Mouse (Mus musculus): Measurements from ENCODE around the gene Cdkn1a. TPM values are rescaled to one million over a fixed set of nuclear protein-coding genes. Genes with fewer than 3 reads are reported as not detected.

The Cdkn1a gene
- polyA plus RNA-seq, 1 experiment from 2014 or later = 56.9 TPM

GRCm38 (mm10) chr17:29076235-29076634 lies 14.5 kb upstream of the Cdkn1a start:
- Histone ChIP-seq H3K4me2 (no peak overlapping the region), H3K9ac (no peak overlapping the region), H3K4me3 (no peak overlapping the region), H3K27me3 (peaks cover 25% of the 10 kb centered on the region), H3K36me3 (no peaks in the 10 kb centered on the region), H3K9me3 (no peaks in the 10 kb centered on the region), H3K27ac (no peak overlapping the region), H3K4me1 (replicated peaks) (peaks cover 35% of the 10 kb centered on the region)
- whole genome bisulfite sequencing = 88% methylated on average over 8 of the region's 8 CpGs
- ATAC-seq (ENCODE audit: low FRiP score) = no peak

- Histone ChIP-seq H3K4me3 (peak overlapping the region; percentile 13; the same call in 1 of the 2 replicates), H3K9me3 (no peaks in the 10 kb centered on the region), H3K4me2 (peak overlapping the region; percentile 44), H3K36me3 (no peaks in the 10 kb centered on the region), H3K9ac (peak overlapping the region; percentile 20; the same call in 1 of the 2 replicates), H3K27me3 (peaks cover 39% of the 10 kb centered on the region), H3K27ac (no peak overlapping the region), H3K4me1 (replicated peaks) (peaks cover 32% of the 10 kb centered on the region)
- WGBS = 20% methylated on average over 14 of the region's 14 CpGs
- ATAC-seq (ENCODE audit: low FRiP score) = no peak
Observed at GRCm38 (mm10) chr17:29077786-29078509, 12.8 kb upstream of the Cdkn1a start.

DNA sequence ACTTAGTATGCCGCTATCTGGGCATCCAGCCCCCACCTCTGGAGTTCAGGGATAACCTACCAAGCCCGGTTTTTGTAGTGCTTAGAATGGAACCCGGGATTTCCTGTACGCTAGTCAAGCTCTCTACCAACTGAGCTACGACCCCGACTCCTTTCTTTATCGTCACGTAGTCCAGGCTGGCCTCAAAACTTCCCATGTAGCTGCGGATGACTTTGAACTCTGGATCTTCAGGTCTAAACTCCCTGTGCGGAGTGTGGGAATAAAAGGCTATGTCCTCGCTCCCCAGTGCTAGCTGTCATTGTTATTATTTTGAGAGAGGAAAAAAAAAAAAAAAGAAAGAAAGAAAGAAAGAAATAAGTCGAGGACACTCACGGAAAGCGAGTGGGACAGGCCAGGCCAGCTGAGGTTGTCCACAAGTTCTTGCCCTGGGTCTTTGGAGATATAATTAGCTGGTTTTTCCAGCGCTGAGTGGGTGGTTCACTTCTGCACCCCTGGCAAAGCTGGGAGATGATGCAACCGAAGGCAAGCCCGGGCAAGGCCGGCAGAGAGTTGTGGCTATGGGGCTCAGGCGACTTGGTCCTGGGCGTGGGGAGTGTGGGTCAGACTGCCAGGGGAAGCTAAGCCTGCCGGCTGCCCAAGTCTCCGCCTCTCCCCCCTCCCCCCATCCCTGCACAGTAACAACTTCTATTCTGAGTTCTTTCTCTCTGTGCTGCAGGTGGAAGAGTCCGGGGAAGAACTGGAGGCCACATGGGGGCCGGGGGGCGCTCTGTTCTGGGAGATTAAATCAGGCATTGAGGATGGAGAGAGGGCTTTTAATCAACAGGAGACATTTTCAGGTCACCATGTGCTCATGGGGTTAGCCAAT lies 12.0 kb upstream of the Cdkn1a start:
- peak overlapping the region; percentile 44 for H3K4me2 ChIP-seq
- no peaks in the 10 kb centered on the region for H3K36me3 ChIP-seq
- peak overlapping the region; percentile 20; the same call in 1 of the 2 replicates for H3K9ac ChIP-seq
- ATAC-seq (ENCODE audit: low FRiP score) = no peak
- WGBS = 6% methylated on average over 25 of the region's 25 CpGs
- peak overlapping the region; percentile 13; the same call in 1 of the 2 replicates for H3K4me3 ChIP-seq
- peaks cover 39% of the 10 kb centered on the region for H3K27me3 ChIP-seq
- H3K27ac ChIP-seq = 0 out of 2 replicates have a peak overlapping the region, but pooled peaks have one; percentile 3
- no peaks in the 10 kb centered on the region for H3K9me3 ChIP-seq
- H3K4me1 ChIP-seq (replicated peaks) = peaks cover 25% of the 10 kb centered on the region

- Histone ChIP-seq H3K4me3 (no peak overlapping the region), H3K9me3 (no peaks in the 10 kb centered on the region), H3K4me1 (replicated peaks) (peaks cover 25% of the 10 kb centered on the region), H3K36me3 (no peaks in the 10 kb centered on the region), H3K27ac (no peak overlapping the region), H3K4me2 (peak overlapping the region; percentile 44), H3K9ac (peak overlapping the region; percentile 26; the same call in 1 of the 2 replicates), H3K27me3 (peaks cover 39% of the 10 kb centered on the region)
- no peak for ATAC-seq (ENCODE audit: low FRiP score)
- WGBS = 3% methylated on average over 22 of the region's 23 CpGs
Observed at GRCm38 (mm10) chr17:29080758-29081617, 9.8 kb upstream of the Cdkn1a start.

DNA sequence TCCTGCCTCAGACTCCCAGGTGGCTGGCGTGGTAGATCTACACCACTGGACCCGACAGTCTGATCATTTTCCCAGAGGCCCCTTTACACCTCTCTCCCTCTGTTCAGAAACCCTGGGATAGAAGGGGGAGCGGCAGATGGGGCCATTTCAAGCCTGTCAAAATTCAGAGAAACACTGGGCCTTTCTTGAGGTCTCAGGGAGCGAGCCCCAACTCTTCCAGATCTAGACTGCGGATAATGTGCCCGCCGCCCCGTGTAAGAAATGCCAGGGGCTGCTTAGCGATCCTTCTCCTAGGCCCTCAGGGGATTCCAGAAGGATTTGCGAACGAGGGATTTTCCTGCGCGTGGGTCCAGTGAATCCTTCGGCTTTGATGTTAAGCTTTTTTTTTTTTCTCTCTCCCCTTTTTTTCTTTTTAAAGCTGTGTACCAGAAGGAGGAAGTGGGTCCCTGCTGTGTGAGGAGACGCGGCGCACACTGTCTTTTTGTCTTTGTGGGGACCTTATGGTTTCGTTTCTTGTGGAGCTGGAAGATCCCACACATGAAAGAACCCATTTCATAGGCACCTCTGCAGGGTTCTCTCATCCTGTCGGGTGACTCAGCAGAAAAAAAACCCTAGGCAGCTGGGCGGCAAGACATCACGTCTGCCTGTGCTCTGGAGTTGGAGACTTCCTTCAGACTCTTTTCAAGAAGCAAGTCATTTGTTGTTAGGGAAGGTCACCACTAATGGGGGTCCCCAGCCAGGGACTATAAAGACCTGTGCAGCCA lies 9.0 kb upstream of the Cdkn1a start:
- Histone ChIP-seq H3K9me3 (no peaks in the 10 kb centered on the region), H3K4me2 (peak overlapping the region; percentile 44), H3K27me3 (peaks cover 39% of the 10 kb centered on the region), H3K27ac (no peak overlapping the region), H3K4me1 (replicated peaks) (peaks cover 25% of the 10 kb centered on the region), H3K36me3 (no peaks in the 10 kb centered on the region), H3K9ac (peak overlapping the region; percentile 26; the same call in 1 of the 2 replicates), H3K4me3 (no peak overlapping the region)
- no peak for ATAC-seq (ENCODE audit: low FRiP score)
- WGBS = 3% methylated on average over 21 of the region's 21 CpGs

DNA sequence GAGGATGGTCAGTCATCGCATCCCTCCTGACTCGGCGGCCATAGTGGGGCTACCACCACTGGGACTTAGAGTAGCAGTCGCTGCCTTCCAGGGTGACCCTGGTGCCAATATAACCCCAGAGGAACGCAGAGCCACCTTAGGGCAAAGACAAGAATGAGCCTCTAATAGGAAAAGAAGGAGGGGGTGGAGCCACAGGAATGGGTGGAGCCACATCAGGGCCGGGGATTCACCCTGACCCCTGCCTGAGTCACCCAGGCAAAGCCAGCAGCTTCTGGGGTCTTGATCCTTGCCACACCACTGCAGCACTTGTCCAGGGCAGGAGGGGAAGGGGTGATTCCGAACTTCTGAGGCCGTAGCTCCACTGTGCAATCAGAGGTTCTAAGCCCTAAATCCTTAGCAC lies 7.2 kb upstream of the Cdkn1a start:
- Histone ChIP-seq H3K4me3 (no peak overlapping the region), H3K9ac (no peak overlapping the region), H3K4me2 (no peak overlapping the region), H3K4me1 (replicated peaks) (peaks cover 18% of the 10 kb centered on the region), H3K27ac (no peak overlapping the region), H3K27me3 (peaks cover 39% of the 10 kb centered on the region), H3K9me3 (no peaks in the 10 kb centered on the region), H3K36me3 (no peaks in the 10 kb centered on the region)
- ATAC-seq (ENCODE audit: low FRiP score) = no peak
- 93% methylated on average over 8 of the region's 8 CpGs for WGBS

DNA sequence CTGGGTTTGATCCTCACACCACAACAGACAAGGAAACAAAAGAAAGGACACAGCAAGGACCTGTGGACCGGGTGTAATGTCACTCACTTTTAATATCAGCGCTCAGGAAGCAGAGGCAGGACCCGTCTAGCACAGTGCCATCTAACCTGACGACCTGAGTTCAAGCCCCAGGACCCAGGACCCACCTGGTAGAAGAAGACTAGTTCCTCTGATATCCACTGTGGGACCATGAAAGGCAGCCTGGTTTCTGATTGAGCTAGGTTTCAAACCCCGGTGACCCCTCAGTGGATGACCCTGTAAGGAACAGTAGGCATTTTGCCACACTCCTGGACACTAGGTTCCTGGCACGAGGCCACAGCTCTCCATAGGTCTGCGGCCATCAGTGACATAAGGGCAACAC lies 6.1 kb upstream of the Cdkn1a start:
- 91% methylated on average over 7 of the region's 7 CpGs for WGBS
- no peak overlapping the region for H3K4me3 ChIP-seq
- no peak for ATAC-seq (ENCODE audit: low FRiP score)
- H3K27me3 ChIP-seq = peaks cover 28% of the 10 kb centered on the region
- no peak overlapping the region for H3K4me2 ChIP-seq
- no peak overlapping the region for H3K9ac ChIP-seq
- H3K36me3 ChIP-seq = no peaks in the 10 kb centered on the region
- H3K9me3 ChIP-seq = no peaks in the 10 kb centered on the region
- H3K27ac ChIP-seq = no peak overlapping the region
- peaks cover 14% of the 10 kb centered on the region for H3K4me1 ChIP-seq (replicated peaks)

DNA sequence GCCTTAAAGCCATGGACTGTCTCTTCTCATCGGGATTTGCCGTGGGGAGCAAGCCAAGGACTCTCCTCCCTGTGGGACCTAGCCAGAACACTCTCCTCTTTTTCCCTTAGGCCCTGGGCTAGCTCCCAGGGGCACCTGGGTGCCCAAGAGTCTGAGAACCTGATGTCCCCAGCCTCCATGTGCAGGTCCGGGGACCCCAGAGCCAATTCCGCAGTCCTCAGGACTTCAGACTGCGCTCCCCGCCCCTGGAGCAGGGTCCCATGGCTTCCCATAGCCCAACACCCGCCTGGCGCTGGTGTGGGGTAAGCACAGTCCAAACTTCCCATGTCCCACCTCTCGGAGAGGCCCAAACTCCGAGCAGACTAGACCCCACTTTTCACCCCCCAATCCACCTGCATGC lies 5.5 kb upstream of the Cdkn1a start:
- peaks cover 14% of the 10 kb centered on the region for H3K4me1 ChIP-seq (replicated peaks)
- no peaks in the 10 kb centered on the region for H3K36me3 ChIP-seq
- peaks cover 24% of the 10 kb centered on the region for H3K27me3 ChIP-seq
- H3K27ac ChIP-seq = no peak overlapping the region
- WGBS = 83% methylated on average over 10 of the region's 10 CpGs
- H3K9ac ChIP-seq = no peak overlapping the region
- no peak for ATAC-seq (ENCODE audit: low FRiP score)
- H3K4me3 ChIP-seq = no peak overlapping the region
- H3K4me2 ChIP-seq = no peak overlapping the region
- no peaks in the 10 kb centered on the region for H3K9me3 ChIP-seq

- no peak overlapping the region for H3K4me3 ChIP-seq
- no peaks in the 10 kb centered on the region for H3K9me3 ChIP-seq
- ATAC-seq (ENCODE audit: low FRiP score) = no peak
- 65% methylated on average over 4 of the region's 4 CpGs for WGBS
- no peaks in the 10 kb centered on the region for H3K36me3 ChIP-seq
- peaks cover 17% of the 10 kb centered on the region for H3K27me3 ChIP-seq
- H3K27ac ChIP-seq = no peak overlapping the region
- no peak overlapping the region for H3K9ac ChIP-seq
- H3K4me2 ChIP-seq = no peak overlapping the region
- H3K4me1 ChIP-seq (replicated peaks) = peaks cover 1% of the 10 kb centered on the region
Observed at GRCm38 (mm10) chr17:29086916-29087315, 3.9 kb upstream of the Cdkn1a start.

DNA sequence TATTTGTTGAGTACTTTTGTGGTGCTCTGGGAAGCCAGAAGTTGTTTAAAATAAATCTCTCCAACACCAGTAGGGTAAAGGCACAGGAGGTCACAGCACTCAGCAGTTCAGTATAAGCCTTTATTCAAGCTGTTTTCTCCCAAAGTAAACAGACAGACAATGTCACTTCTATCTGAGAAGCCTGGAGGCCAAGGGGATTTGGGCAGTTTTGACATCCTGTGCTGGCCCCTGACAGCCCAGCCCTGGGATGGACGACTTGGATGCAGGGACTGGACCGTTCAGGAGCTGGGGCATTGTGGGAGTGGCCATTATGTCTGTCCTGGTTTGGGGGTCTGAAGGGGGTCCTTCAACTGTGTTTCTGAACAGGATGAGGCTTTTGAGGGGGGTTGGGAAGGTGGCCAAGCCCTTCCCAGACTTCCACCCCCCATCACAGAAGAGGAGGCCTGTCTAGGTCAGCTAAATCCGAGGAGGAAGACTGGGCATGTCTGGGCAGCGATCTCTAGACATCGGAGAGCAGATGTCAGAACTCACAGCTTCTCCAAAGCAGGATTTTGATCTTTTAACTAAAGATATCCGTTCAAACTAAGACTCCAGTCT lies 670 bp downstream of the Cdkn1a start:
- Histone ChIP-seq H3K27ac (no peak overlapping the region), H3K9ac (no peak overlapping the region), H3K27me3 (peaks cover 37% of the 10 kb centered on the region), H3K36me3 (no peaks in the 10 kb centered on the region), H3K4me2 (no peak overlapping the region), H3K9me3 (no peaks in the 10 kb centered on the region), H3K4me3 (no peak overlapping the region), H3K4me1 (replicated peaks) (peaks cover 25% of the 10 kb centered on the region)
- no peak for ATAC-seq (ENCODE audit: low FRiP score)
- 61% methylated on average over 6 of the region's 6 CpGs for WGBS

- Histone ChIP-seq H3K27ac (no peak overlapping the region), H3K9me3 (no peaks in the 10 kb centered on the region), H3K4me2 (no peak overlapping the region), H3K27me3 (peaks cover 41% of the 10 kb centered on the region), H3K9ac (no peak overlapping the region), H3K36me3 (no peaks in the 10 kb centered on the region), H3K4me3 (no peak overlapping the region), H3K4me1 (replicated peaks) (peaks cover 25% of the 10 kb centered on the region)
- WGBS = 65% methylated on average over 5 of the region's 5 CpGs
- ATAC-seq (ENCODE audit: low FRiP score) = no peak
Observed at GRCm38 (mm10) chr17:29092497-29092896, 1.7 kb downstream of the Cdkn1a start.

All from hindbrain, embryonic 13.5 days (tissue).